Mouse (Mus musculus): Measurements from ENCODE around the gene Ltbp1. TPM values are rescaled to one million over a fixed set of nuclear protein-coding genes. Genes with fewer than 3 reads are reported as not detected.

The Ltbp1 gene
- total RNA-seq, 2 experiments from 2014 or later = 6.2 to 6.5 TPM

DNA sequence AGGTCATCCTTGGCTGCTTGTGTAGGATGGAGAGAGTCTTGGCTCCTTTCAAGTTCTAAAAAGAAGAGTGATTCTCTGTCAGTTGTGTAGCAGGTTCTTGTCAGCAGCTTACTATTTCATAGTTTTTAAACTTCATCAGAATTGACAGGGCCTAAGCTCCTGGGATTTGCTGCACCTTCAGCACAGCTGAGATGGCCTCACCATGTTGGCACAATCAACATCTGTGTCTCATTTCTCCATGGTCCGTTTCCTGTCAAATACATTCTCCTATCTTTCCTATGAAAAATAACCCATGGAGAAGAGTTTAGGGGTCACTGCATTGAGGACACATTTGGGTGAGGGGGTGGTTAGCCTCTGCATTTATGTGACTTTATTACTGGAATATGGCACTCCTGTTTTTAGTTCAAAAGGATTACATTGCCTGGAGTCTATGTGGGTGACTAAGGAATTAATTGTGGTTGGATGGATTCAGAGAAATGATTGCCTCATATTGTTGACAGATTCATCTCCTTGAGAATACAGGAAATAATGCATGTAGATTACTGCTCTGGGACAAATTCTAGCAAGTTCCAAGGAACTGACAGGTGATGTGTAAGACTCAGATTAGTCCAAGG lies 299.5 kb downstream of the Ltbp1 start:
- intact Hi-C loops (cut with DNase I) = no loop called here
- DNase-seq (ENCODE audit: extremely low spot score in 1 of 2, low spot score in 2 of 2) = no peak

DNA sequence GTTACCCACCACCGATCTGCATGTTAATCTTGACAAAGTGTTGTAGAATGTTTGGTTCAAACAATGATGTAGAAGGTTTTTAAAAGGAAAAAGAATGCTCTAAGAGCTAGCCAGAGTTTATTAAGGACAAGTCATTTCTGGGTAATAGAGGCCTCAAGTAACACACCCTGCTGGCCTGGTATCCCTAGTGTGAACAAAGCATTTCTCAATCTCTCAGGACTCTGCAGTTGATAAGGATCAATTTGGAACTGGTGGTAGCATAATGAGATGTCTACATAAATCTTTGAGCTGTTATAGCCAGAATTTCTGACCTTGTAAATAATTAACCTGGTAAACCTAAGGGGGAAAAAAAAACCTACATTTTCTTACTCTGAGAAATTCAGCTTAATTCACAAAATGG lies 300.3 kb downstream of the Ltbp1 start:
- intact Hi-C loops (cut with DNase I) = no loop called here
- no peak for DNase-seq (ENCODE audit: extremely low spot score in 1 of 2, low spot score in 2 of 2)

DNA sequence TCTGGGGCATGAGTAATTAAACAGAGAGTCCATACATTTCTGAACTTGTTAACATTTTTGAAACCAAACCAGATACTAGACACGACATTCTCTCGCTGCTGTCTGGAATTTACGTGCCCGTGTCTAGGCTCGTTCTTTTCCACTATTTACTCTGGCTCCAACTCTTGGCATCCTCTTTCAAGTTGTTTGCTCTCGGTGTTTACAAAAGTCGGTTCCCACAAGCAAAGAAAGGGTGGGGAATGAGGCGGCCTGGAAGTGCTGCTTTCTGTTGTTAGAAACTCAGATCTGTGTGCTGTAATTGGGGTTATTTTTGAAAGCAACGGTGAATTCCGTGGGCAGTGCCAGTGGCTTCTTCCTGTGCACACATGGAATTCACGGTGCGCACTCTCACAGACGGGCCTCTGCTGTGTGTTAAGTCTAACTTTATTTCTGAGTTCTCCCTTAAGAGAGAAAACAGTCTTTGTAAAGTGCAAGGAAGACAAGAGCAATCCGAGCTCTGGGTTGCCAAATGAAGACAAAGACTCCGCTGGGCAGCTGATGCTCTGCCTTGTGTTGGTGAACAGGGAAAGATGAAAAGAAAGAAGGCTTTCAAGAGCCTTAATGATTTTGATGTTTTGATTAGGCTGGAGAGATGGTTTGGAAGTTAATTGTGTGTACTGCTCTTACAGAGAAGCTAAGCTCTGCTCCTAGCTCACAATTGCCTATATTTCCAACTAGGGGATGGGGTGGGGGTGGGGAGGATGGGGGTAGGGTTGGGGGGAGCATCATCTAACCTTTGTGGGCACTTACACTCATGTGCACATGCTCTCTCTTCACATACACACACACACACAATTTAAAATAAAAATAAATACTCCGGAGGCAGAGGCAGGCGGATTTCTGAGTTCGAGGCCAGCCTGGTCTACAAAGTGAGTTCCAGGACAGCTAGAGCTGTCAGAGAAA lies 302.0 kb downstream of the Ltbp1 start:
- DNase-seq (ENCODE audit: extremely low spot score in 1 of 2, low spot score in 2 of 2) = no peak
- intact Hi-C loops (cut with DNase I) = no loop called here

DNA sequence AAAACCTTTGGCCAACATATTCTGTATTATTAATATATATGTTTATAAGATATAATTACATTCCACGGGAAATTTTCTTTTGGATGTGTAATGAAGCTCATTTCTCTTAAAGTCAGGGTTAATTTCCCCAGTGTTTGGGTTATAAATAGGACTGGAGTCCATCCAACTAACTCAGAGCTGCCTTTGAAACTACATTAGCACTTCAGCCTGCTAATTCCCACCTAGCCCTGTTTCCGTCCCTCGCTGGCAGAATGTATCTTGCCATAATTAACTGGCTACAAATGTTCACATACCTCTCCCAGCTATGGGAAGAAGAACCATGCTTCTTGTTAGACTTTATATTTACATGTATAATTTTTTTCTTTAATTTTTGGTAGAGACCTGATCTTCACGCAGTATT lies 311.7 kb downstream of the Ltbp1 start:
- no peak for DNase-seq (ENCODE audit: extremely low spot score in 1 of 2, low spot score in 2 of 2)
- intact Hi-C loops (cut with DNase I) = no loop called here

DNA sequence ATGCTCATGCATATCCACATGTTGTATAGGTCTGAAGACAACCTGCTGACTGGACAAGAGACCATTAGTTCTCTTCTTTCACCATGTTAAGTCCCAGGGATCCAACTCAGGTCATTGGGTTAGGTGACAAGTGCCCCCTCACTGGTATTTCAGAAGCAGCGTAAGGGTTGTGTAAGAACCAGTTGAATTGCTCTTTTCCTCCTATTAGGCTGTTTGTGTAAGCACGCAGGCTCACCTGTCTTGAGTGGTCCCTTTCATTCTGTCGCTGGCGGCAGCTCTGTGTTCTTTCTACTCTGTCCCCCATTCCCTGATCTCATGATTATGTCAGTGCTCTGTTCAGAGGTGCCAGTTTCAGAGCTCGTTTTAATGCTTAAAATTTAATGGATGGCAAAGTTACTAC lies 317.9 kb downstream of the Ltbp1 start:
- intact Hi-C loops (cut with DNase I) = no loop called here
- DNase-seq (ENCODE audit: extremely low spot score in 1 of 2, low spot score in 2 of 2) = no peak

DNA sequence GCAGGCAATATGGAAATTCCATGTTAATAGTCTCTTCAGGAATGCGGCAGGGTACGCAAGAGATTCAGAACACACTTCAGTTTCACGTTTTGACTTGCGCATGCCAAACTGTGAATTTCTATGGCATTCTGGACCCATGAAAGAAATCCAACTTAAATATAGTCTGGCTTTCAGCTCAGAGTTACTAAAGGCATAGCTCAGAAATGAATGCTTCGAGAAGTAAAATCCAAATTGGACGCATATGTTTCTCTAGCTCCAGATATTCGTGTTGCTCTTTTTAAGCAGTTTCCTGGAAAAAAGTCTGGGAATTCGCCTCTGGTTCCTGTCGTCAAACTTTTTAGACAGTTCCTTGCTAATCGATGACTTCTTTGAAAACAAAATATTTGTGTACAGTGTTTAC lies 318.4 kb downstream of the Ltbp1 start:
- peak in 1 of 2 experiments; percentile 4 for DNase-seq (ENCODE audit: extremely low spot score in 1 of 2, low spot score in 2 of 2)
- intact Hi-C loops (cut with DNase I) = no loop called here

DNA sequence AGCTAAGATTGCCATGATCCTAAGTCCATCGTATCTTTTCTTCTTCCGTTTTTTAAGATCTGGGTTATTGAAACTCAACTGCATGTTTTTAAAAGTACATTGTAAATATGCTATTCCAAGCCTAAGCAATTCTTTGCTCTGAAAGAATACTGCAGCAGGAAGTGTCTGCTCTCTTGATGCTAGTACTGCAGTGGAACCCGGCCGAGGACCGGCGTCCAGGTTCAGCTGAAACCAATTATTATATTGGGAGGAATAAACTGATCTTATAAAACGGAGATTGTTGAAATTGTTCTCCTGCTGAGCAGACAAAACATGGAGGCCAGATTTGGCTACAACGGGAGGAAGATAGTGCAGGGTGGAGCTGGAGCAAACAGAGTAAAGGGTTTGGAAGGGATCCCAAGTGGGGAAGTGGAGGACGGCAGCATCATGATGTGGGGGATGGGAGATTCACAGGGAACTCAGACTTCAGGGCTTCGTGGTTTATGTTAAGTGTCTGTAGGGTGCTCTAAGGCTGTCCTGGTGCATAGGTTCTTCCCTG lies 322.8 kb downstream of the Ltbp1 start:
- no peak for DNase-seq (ENCODE audit: extremely low spot score in 1 of 2, low spot score in 2 of 2)
- intact Hi-C loops (cut with DNase I) = no loop called here

DNA sequence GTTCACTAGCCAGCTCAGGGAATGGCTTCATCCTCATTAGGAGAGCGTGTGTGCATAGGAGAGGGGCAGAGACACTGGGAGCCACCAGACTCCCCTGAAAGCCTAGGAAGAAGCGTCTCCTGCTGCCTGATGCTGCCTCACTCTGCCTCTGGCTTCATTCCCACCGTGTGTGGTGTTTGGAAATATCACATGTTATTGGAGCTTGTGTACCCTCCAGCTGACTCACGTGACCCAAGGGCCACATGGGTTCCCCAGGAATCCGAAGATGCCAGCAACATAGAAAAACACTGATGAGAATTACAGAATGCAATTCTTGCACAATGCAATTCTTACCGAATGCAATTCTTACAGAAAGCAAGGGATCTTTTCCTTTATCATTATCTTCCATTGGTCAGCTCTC lies 325.0 kb downstream of the Ltbp1 start:
- no peak for DNase-seq (ENCODE audit: extremely low spot score in 1 of 2, low spot score in 2 of 2)
- intact Hi-C loops (cut with DNase I) = no loop called here

DNA sequence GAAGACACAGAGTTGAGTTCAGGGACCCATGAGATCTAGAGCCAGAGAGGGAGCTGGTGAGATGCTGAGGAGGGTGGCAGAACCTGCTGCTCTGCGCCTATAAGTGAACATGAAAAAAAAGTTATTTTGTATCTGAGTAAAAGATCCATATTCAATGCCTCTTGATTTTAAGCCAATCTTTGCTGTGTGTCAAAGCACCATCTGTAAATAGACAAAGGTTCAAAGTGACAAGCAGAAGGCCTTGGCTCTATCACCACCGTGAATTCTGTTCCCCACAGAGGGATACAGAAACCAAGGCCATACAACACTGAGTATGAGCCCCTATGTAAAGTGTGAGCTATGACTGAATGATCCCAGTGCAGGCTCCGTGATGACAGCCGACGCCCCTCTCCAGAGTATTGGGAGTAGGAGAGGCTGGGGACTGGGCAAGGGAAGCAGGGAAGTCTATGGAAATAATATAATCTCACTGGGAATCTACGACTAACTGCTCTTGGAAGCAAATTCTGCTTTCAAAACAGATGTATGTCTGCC lies 326.1 kb downstream of the Ltbp1 start:
- no peak for DNase-seq (ENCODE audit: extremely low spot score in 1 of 2, low spot score in 2 of 2)
- intact Hi-C loops (cut with DNase I) = no loop called here

DNA sequence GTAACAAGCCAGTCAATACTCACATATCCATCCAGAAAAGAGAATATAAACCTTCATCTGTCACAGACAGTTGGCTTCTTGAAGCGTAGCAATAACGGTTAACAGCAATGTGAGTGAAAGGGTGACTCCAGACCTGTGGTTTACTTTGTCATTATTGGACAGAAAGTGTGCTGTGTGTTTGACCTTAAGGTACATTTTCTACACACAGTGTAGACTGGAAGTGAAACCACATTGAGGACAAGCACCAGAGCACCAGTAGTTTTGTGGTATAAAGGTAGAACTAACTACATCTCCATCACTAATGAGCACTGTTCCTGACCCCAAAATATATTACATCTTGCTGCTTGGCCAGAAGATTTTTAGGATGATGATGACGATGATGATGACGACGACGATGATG lies 326.9 kb downstream of the Ltbp1 start:
- intact Hi-C loops (cut with DNase I) = no loop called here
- DNase-seq (ENCODE audit: extremely low spot score in 1 of 2, low spot score in 2 of 2) = no peak

DNA sequence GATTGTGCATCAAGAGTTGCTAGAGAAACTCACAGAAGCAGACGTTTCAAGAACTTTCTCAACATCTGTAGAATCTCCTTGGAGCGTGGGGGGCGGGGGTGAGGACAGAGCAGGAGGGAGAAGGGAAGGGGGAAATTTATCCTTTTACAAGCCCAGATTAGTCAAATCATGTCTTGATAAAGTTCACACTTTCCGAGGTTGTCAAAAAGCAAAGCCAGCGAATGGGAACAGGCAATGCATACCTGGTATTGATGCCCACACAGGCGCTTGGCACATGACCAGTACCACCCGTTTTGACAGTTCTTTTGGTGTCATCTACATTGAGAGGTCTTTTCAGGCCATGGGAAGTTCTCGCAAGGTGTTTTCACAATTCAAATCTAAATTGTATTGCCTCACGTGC lies 327.6 kb downstream of the Ltbp1 start:
- DNase-seq (ENCODE audit: extremely low spot score in 1 of 2, low spot score in 2 of 2) = no peak
- intact Hi-C loops (cut with DNase I) = no loop called here

DNA sequence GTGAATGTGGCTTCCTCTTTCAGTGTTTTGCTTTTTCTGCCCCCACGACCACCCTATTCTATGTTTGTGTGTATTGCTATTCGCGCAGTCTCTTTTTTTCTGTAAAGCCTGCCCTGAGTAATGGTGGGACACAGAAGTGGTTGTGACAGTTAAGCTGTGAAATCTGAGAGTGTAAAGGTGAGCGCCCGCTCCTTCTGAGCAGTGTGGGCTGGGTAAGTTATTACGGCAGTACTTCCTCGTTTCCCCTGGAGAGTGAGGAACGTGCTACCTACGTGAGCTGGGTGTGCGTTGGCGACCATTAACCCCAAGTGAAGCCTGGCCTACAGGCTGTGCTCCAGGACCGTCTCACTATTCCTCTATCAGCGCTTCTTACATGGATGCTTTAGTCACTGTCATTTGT lies 328.4 kb downstream of the Ltbp1 start:
- DNase-seq (ENCODE audit: extremely low spot score in 1 of 2, low spot score in 2 of 2) = no peak
- intact Hi-C loops (cut with DNase I) = no loop called here

DNA sequence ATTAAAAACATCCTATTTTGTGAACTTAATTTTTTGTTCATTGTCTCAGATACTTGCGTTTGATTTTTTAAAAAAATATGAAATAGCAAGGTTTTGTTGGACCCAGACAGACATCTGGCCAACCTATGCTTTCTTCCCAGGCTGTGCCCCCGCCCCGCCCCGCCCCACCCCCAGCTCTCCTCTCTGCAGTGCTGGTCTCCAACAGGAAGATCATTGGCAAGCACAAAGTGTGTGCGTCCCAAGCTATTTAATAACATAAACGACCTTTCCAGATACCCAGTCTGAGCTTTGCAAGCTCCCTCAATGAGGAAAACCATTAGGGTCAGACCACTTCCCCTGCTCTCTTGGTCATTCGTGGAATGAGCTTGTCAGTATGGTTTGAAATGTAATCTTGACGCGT lies 330.3 kb downstream of the Ltbp1 start:
- DNase-seq (ENCODE audit: extremely low spot score in 1 of 2, low spot score in 2 of 2) = no peak
- intact Hi-C loops (cut with DNase I) = no loop called here

DNA sequence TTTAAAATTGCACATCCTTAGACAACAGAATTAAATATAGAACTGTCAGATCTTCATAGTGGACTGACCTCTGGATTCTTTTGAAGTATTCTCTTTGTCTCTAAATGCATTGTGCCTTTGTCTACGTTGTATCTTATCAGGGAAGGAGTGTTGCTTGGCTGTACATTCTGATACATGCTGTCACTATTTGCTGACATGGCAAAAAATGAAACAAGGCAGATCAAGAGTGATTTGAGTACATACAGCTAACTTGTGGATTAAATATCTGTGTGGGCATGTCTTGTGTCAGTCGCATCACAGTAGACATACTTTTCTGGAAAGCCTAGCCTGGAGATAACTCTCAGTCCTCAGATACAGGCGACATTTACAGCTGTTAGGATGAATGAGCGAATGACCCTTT lies 335.9 kb downstream of the Ltbp1 start:
- DNase-seq (ENCODE audit: extremely low spot score in 1 of 2, low spot score in 2 of 2) = no peak
- intact Hi-C loops (cut with DNase I) = no loop called here

DNA sequence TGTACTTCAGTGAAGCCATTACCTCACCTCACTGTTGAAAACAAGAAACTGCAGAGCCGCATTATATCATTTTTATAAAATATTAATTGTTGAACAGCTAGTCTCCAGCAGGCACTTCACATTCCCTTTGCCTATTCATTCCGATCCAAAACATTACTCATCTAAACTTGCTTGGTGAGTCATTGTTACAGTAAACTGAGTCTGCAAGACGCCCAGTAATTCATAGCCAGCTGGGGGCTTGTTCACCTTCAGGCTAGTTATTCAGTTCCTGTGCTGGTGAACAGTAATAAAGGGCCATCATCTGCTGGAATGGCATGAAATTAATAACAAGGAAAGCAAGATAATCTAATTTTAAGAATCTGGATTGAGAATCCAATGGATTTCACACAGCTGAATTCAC lies 339.7 kb downstream of the Ltbp1 start:
- DNase-seq (ENCODE audit: extremely low spot score in 1 of 2, low spot score in 2 of 2) = no peak
- intact Hi-C loops (cut with DNase I) = no loop called here

DNA sequence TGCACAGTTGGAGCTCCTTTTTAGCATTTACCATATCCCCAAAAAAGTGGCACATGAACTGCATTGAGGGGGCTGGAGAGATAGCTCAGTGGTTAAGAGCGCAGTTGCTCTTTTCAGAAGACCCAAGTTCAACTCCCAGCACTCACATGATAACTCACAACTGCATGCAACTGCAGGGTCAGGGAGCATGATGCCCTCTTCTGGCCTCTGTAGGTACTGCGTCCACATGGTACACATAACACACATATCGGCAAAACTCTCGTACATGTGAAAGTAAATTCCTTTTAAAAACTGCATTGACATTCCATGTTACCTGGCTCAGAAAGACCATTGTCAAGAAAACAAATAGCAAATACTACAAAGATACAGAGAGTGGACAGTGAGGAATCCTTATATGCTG lies 342.0 kb downstream of the Ltbp1 start:
- intact Hi-C loops (cut with DNase I) = no loop called here

DNA sequence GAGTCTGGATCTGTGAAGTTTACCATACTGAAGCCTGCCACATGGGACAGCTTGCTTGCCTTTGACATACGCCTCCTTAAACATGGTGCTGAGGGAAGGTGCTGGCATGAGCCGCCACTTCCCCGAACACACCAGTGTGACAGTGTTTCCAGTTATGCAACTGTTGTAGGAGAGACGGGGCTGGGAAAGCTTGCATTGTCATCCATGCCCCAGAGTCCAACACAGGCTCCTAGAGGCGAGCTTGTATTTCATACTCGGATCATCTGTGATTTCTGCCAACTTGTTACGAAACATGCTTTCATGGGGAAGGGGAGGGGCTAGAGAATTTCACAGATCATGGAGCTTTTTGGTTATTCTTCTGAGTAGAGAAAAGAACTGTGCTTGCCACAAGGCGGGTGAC lies 343.7 kb downstream of the Ltbp1 start:
- DNase-seq (ENCODE audit: extremely low spot score in 1 of 2, low spot score in 2 of 2) = no peak
- intact Hi-C loops (cut with DNase I) = no loop called here

More for the DNA sequence above, 342.0 kb downstream of the Ltbp1 start:
- no peak for DNase-seq (ENCODE audit: extremely low spot score in 1 of 2, low spot score in 2 of 2)

DNA sequence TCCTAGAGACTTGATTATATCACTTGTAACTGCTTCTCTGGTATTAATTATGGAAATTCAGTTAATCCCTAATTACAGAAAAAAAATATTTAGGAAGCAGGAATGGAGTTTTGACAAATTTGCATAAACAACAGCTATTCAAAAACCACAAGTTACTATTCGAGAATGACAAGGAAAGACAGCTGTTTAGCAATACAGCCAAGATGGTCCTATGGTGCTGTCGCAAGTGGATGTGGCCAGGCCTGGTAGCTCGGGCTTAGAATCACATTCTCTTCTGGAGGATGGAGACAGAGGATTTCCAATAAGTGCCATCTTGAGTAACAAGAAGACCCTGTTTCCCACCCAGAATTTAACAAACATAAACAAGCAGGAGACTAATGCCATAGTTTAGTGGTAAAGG lies 344.2 kb downstream of the Ltbp1 start:
- intact Hi-C loops (cut with DNase I) = no loop called here
- no peak for DNase-seq (ENCODE audit: extremely low spot score in 1 of 2, low spot score in 2 of 2)

DNA sequence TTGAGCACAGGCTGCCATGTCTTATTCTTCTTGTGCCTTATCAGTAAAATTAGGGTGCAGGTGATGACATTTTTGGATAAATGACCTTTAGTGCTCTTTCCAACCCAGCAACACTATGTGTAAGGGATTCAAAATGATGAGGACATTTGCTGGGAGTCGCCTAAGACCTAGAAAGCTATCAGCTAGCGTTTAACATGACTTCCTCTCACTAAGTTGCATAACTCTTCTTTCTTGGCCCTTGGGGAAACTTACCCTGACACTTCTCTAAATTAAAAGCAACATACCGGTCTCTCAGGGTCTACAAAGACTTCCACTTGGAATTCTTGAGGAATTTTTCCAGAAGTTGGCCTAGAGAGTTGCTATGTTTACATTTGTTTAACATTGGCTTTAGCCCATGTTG lies 348.0 kb downstream of the Ltbp1 start:
- DNase-seq (ENCODE audit: extremely low spot score in 1 of 2, low spot score in 2 of 2) = no peak
- intact Hi-C loops (cut with DNase I) = no loop called here

DNA sequence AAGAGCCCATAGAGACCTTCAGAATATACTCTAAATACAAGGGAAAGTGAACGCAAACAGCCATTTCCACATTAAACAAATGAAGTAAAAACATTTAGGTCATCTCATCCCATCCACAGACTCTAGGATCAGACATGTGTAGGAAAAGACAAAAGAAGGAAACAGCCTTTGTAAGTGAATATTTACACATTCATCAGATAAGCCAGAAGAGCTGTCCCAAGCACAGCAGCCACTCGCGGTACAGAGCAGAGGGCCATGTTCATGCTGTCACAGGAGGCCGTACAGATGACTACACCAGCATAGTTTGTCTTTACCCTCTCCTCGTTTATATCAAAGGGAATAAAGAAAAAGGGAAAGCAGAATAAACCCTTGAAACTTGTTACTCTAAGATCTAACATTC lies 350.1 kb downstream of the Ltbp1 start:
- intact Hi-C loops (cut with DNase I) = no loop called here
- DNase-seq (ENCODE audit: extremely low spot score in 1 of 2, low spot score in 2 of 2) = no peak

Measured in left cerebral cortex, postnatal 10 days (tissue).